Mouse (Mus musculus) brain, embryonic 14.5 days (tissue): ENCODE results near the gene Alg14.
A peak's percentile ranks its signal among the peaks of the same experiment; 100 is the strongest.

Experiments
- CTCF ChIP-seq: fragments of 200-500 bp; IDR thresholded peaks from 2 replicates; pipeline ENCODE4 v1.5.1; 2012; ENCODE audit warnings: inconsistent platforms, mild to moderate bottlenecking, moderate library complexity, borderline replicate concordance; ENCODE audit not compliant: insufficient read depth, insufficient read length; ENCODE audit errors: extremely low read depth
- POLR2A ChIP-seq: fragments of 200-500 bp; IDR thresholded peaks from 2 replicates; pipeline ENCODE4 v1.6.1; 2012; ENCODE audit warnings: mild to moderate bottlenecking, inconsistent platforms, borderline replicate concordance; ENCODE audit not compliant: poor library complexity, insufficient read depth, insufficient read length, severe bottlenecking; ENCODE audit errors: extremely low read depth

- TF ChIP-seq CTCF: no peak
- peak; percentile 22; the same call in 1 of the 2 replicates for TF ChIP-seq POLR2A
Measured at GRCm38 (mm10) chr3:121262521-121263204, 28.9 kb upstream of the Alg14 start.
